Mouse (Mus musculus): ENCODE data around the gene Alg12.

The Alg12 gene

GRCm38 (mm10) chr15:88819026-88819905 is at the start of gene Alg12, which contains the start of gene Creld2:
Gene Alg12 (minus strand): TSS chr15:88819318.
Gene Creld2 (plus strand): TSS chr15:88819646.
- peak; percentile 100 for DNase-seq (ENCODE audit: inconsistent age in 2 of 2, low spot score in 1 of 2)

DNA sequence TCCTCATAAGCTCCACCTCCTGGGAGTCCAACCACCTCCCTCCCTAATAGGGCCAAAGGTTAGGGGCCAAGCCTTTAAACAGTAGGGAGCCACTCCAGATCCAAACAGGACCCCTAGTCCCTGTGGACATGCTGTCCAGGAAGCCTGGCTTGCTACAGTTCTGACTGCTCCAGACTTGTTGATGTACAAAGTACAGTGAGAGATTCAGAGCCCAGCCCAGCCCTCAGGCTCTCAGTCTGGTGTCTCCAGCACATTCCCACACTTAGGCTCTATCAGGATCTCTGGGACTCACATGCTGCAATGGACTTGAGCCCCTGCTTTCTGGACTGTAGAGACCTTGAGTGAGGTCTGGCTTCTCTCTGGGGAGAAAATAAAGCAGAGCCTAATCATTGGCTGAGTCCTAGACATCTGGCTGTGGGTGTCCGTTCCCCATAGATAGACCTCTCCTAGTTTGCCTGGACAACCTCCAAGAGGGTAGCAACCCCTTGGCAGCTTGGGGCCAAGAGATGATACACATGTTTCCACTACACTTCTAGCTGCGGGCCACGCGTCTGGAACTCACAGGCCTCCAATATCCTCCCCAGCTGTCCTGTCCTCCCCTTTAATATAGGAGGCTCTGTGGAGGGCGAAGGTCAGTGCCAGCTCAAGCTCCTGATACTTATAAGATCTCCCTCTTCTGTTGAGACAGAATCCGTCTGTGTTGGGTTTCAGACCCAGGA is 49.1 kb upstream of the Alg12 start:
- DNase-seq (ENCODE audit: inconsistent age in 2 of 2, low spot score in 1 of 2) = peak in 1 of 2 experiments; percentile 75

- peak; percentile 72 to 93 for DNase-seq (ENCODE audit: inconsistent age in 2 of 2, low spot score in 1 of 2)
Observed at GRCm38 (mm10) chr15:88867368-88868023, 48.4 kb upstream of the Alg12 start.

- DNase-seq (ENCODE audit: inconsistent age in 2 of 2, low spot score in 1 of 2) = peak; percentile 72 to 88
Observed at GRCm38 (mm10) chr15:88866934-88867356, 47.8 kb upstream of the Alg12 start.

- peak in 1 of 2 experiments; percentile 71 for DNase-seq (ENCODE audit: inconsistent age in 2 of 2, low spot score in 1 of 2)
Observed at GRCm38 (mm10) chr15:88865888-88866695, 47.0 kb upstream of the Alg12 start.

GRCm38 (mm10) chr15:88865061-88865460 is 45.9 kb upstream of the Alg12 start:
- peak in 1 of 2 experiments; percentile 62 for DNase-seq (ENCODE audit: inconsistent age in 2 of 2, low spot score in 1 of 2)

DNA sequence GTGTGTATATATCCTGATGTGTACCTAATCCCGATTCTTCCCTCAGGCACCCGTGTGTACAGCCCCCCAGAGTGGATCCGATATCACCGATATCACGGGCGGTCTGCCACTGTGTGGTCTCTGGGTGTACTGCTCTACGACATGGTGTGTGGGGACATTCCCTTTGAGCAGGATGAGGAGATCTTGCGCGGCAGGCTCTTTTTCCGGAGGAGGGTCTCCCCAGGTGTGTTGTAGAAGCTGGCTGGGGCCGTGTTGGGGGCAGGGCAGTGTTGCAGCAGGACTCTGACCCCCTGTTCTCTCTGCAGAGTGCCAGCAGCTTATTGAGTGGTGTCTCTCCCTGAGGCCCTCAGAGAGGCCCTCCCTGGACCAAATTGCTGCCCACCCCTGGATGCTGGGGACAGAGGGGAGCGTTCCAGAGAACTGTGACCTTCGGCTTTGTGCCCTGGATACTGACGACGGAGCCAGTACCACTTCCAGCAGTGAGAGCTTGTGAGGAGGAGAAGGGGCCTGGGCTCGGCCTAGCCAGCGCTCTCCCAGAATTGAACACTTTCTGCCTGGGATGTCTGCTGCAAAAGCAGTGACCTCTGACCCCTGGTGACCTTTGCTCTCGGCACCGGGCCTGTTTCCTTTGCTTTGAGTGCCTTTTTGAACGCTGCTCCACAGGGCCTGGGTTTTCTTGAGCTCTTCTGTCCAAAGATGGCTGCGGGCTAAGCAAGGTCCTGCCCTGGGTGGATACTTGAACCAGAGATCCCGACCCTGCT is 45.3 kb upstream of the Alg12 start:
- DNase-seq (ENCODE audit: inconsistent age in 2 of 2, low spot score in 1 of 2) = peak; percentile 73 to 87

DNA sequence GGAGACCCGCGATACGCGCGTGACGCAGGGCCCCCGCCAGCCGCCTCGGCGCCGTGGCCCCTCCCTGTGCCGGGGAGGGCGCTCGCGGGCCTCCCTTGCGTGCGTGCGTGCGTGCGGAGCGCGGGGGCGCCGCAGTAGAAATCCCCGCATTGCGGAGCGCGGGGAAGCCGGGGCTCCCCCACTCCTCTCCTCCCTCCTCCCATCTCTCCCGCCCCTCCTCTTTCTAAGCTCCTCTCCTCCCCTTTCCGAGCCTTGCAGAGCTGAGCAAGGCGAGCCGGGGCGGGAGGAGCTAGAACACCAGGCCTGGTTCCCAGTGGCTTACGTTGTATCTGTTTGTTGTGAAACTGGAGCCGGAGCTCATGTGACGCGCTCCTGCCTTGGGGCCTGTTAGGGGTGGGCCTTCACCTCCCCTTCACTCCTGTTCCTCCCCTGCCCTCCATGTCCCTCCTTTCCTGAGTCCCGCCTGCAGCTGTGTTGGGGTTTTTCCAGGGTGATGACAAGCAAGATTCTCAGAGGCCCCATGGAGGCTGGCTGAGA is 44.6 kb upstream of the Alg12 start:
- DNase-seq (ENCODE audit: inconsistent age in 2 of 2, low spot score in 1 of 2) = peak; percentile 96 to 98

DNA sequence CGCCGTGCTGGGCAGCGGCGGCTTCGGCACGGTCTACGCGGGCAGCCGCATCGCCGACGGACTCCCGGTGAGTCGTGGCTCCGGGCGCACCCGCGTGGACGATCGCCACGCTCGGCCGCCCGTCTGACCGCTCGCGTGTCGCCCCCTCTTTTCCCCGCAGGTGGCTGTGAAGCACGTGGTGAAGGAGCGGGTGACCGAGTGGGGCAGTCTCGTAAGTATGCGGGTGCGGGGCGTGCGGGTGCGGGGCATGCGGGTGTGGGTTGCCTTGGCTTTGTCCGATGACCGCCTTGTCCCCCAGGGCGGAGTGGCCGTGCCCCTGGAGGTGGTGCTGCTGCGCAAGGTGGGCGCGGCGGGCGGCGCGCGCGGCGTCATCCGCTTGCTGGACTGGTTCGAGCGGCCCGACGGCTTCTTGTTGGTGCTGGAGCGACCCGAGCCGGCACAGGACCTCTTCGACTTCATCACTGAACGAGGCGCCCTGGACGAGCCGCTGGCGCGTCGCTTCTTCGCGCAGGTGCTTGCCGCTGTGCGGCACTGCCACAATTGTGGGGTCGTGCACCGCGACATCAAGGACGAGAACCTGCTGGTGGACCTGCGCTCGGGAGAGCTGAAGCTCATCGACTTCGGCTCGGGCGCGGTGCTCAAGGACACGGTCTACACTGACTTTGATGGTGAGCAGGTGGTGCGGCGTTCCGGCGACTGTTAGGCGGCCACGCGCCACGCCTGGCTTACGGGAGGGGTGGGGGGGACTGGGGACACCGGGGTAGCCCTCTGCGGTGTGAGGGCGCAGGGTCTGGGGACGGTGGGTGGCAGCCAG is 44.0 kb upstream of the Alg12 start:
- DNase-seq (ENCODE audit: inconsistent age in 2 of 2, low spot score in 1 of 2) = peak; percentile 79 to 92

GRCm38 (mm10) chr15:88861772-88862622 is 42.9 kb upstream of the Alg12 start, which contains the start of gene Pim3:
Gene Pim3 (plus strand): TSS chr15:88862186.
- peak; percentile 99 for DNase-seq (ENCODE audit: inconsistent age in 2 of 2, low spot score in 1 of 2)

- no peak for DNase-seq (ENCODE audit: inconsistent age in 2 of 2, low spot score in 1 of 2)
Observed at GRCm38 (mm10) chr15:88860781-88861180, 41.7 kb upstream of the Alg12 start.

DNA sequence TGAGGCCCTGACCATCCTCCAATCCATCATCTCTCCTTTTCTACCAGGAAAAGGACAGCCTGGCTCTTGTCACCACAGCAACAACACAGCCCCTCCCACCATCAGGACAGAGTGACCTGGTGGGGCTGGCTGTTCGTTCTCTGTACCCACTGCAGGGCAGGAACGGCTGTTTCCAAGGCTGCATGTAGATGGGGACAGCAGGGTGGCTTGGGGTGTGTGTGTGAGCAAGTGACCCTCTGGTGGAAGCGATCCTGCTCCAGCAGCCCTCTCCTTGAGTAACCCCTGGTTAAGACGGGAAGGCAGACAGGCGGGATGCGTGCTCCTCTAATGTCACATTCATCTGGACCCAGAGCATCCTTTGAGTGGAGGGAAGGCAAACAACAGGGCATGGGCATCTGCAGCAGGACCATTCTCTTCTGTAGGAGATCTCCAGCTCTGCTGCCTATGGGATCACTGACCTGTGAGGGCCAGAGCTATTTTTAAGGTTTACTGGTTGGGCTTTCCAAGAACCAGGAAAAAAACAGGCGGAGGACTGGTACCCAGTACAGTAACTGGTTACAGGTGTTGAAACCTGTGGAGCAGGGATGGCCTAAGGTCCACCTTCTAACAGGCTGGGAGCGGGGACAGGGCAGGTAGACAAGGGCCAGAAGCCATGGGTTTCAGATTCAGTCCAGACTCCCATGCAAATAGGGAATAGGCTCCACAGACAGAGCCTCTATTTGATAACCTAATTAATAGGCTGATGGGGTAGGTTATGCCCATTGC is 40.3 kb upstream of the Alg12 start:
- DNase-seq (ENCODE audit: inconsistent age in 2 of 2, low spot score in 1 of 2) = peak in 1 of 2 experiments; percentile 63

DNA sequence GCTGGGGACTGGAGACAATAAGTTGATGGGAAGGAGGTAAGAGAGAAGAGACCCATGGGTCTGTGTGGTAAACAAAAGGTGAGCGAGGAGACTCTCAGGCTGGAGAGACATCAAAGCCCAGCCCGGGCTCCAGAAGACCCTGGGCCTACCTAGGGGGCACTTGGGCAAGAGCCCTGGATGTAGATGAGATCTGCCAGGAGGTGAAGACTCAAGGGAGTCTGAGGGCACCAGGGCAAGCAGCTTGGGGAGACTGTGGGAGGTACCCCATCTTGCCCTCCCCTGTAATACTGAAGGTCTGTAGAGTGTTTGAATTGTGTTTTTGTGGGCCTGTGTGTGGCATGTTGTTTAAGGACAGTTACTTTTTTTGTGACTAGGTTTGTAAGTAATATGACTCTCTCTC is 39.6 kb upstream of the Alg12 start:
- DNase-seq (ENCODE audit: inconsistent age in 2 of 2, low spot score in 1 of 2) = no peak

DNA sequence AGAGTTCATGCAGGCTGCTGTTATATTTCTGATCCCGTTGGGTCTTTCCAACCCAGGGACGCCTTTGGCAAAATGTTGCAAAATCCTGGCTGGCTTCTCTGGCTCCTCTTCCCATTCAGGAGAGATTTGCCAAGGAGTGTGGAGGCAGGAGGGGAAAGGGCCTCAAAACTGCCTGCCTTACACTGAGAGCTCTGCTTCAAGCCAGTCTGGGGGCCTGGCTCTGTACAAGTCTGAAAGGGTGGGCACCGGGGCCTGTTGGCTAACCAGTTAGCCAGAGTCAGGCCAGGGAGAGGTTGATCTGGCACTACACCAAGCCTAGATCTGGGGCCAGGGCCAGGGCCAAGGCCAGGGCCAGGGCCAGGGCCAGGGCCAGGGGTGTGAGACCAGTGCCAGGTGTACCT is 39.0 kb upstream of the Alg12 start:
- DNase-seq (ENCODE audit: inconsistent age in 2 of 2, low spot score in 1 of 2) = peak in 1 of 2 experiments; percentile 85

DNA sequence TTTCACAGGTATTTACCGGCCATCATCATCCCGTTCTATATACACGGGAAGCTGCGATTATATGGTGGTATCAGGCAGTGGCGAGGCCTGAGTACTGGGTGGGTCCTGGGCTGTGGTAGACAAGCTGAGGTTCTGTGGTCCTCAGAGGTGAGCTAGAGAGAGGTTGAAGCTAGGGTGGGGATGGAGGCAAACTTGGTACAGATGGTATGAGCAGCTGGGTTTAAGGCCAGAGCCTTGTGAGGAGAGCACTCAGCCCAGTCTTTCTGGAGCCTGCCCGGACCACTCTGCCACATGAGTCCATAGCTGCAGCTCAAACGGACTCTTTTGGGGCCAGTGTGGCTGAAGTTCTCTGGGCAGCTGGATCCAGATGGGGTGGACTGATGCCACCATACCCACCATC is 38.2 kb upstream of the Alg12 start:
- no peak for DNase-seq (ENCODE audit: inconsistent age in 2 of 2, low spot score in 1 of 2)

GRCm38 (mm10) chr15:88856613-88857012 is 37.5 kb upstream of the Alg12 start:
- no peak for DNase-seq (ENCODE audit: inconsistent age in 2 of 2, low spot score in 1 of 2)

DNA sequence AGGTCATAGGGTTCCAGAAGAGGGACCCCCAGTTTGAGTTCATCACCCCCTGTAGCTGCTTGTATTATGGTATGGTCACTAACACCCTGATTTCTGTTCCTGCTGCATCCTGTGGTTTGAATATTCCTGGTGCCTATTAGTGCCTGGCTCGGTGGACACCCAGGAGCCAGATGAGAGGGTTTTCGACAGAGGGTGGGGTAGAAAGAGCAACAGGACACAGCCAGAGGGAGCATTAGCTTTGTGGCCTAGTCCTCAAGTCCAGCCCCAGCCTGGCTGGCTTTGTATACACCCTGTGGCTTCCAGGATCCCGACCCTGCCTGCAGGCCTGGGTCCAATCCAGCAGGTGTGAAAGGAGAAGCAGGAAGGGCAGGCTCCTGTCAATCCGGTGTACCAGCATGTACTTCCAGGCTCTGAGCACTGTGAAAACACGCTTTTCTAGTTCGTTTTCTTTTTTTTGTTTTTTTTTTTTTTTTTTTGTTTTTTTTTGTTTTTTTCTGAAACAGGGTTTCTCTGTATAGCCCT is 36.8 kb upstream of the Alg12 start:
- no peak for DNase-seq (ENCODE audit: inconsistent age in 2 of 2, low spot score in 1 of 2)
